Mouse (Mus musculus) spleen, postnatal 0 days (tissue): Measurements from ENCODE around the gene Dnajc3. TPM values are rescaled to one million over a fixed set of nuclear protein-coding genes. Genes with fewer than 3 reads are reported as not detected.

Experiments
- polyA plus RNA-seq: library from polyadenylated mRNA; unstranded; fragments of >200 nt; fragmentation: Nextera tagmentation; extraction: Ambion mirVana; gene quantifications from 2 replicates; pipeline ENCODE4 v1.2.1, GENCODE M21; 2015

The Dnajc3 gene
- 19.8 and 22.4 TPM in 2 replicates for polyA plus RNA-seq

GRCm38 (mm10) chr14:118937533-118938492 is at the start of gene Dnajc3:
Gene Dnajc3 (plus strand): TSS chr14:118937976.

DNA sequence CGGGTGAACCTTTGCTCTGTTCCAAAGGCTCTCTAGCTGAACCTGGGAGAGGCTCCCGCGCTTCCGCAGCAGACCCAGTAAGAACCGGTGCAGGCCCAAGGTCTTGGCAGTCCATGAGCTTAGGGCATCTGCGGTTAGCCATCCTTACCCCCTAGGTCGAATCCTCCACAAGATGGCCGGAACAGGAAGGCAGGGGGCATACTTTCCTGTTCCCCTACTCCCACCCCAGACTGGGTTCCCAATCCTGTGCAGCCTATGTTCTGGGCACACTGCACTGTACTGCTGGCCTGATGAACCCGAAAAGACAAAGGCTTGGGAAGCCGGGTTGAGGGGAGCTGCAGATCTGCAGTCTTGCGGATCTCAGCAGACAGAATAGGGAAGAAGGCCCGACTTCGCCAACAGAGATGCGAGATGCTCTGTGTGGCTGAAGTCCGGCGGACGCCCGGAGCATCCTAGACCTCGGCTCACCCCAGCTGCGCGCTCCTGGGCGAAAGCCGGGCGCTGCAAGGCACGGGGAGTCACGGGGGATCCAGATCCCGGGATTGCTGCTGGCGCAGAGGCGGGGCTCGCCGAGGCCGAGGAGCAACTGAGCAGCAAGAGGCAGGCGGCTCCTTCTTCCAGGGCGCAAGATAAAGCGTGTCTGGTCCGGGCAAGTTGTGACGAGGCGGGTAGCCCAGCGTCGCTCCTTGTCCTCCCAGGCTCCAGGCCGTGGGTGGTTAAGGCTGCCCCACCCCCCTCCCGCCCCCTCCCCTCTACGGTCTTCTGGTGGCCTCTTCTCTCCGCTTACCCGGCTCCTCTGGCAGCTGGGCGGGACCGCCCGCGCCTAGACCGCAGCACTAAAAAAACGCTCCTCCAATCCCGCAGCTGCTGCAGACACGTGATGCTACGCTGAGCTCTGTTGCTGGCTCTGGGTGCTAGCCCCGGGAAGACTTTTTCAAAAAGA is 12.8 kb upstream of the Dnajc3 start, which contains the start of gene Dzip1:
Gene Dzip1 (minus strand): TSS at position 788 of the 943 bp plus-strand sequence.

Other genes with a start within 250 kb of the Dnajc3 start
- gene Abcc4, start 231.8 kb upstream of the Dnajc3 start, polyA plus RNA-seq = 3.6 and 5.2 TPM in 2 replicates
- gene Cldn10, start 150.1 kb upstream of the Dnajc3 start, polyA plus RNA-seq = 3.3 and 3.6 TPM in 2 replicates
- gene Dzip1, start 12.5 kb upstream of the Dnajc3 start, polyA plus RNA-seq = 2.9 and 3.2 TPM in 2 replicates
- 2.4 and 3.2 TPM in 2 replicates for gene Uggt2, start 161.5 kb downstream of the Dnajc3 start, polyA plus RNA-seq
- not detected in 2 replicates for gene Hs6st3, start 200.4 kb downstream of the Dnajc3 start, polyA plus RNA-seq